Mouse (Mus musculus) ES-Bruce4 (cell line): ENCODE results near the gene Hist2h3c1. TPM values are rescaled to one million over a fixed set of nuclear protein-coding genes. Genes with fewer than 3 reads are reported as not detected.
A peak's percentile ranks its signal among the peaks of the same experiment; 100 is the strongest.

Experiments used
- H3K27ac ChIP-seq: 2 replicates; pipeline ENCODE4 v1.5.1; 2012; ENCODE audit warnings: low read length, inconsistent platforms; ENCODE audit not compliant: insufficient read depth
- H3K27me3 ChIP-seq: 2 replicates; pipeline ENCODE4 v1.6.1; 2012; ENCODE audit warnings: mild to moderate bottlenecking, low read length, inconsistent platforms; ENCODE audit not compliant: control insufficient read depth, poor library complexity, insufficient read depth, severe bottlenecking
- H3K36me3 ChIP-seq: 2 replicates; pipeline ENCODE4 v1.6.1; 2012; ENCODE audit warnings: inconsistent platforms, mild to moderate bottlenecking, low read length, moderate library complexity; ENCODE audit not compliant: control insufficient read depth, poor library complexity, insufficient read depth, severe bottlenecking
- H3K4me1 ChIP-seq: one replicate; pipeline ENCODE4 v1.8.1; 2011; ENCODE audit warnings: low read length; ENCODE audit not compliant: control insufficient read depth, insufficient read depth
- H3K4me3 ChIP-seq: 2 replicates; pipeline ENCODE4 v1.5.1; 2011; ENCODE audit warnings: low read depth, mild to moderate bottlenecking, low read length
- H3K9ac ChIP-seq: 2 replicates; pipeline ENCODE4 v1.6.1; 2012; ENCODE audit warnings: low read depth, mild to moderate bottlenecking, inconsistent platforms; ENCODE audit not compliant: poor library complexity, severe bottlenecking
- H3K9me3 ChIP-seq: replicated peaks from 2 replicates; pipeline ENCODE4 v1.6.1; 2012; ENCODE audit warnings: mild to moderate bottlenecking, low read length, inconsistent platforms; ENCODE audit not compliant: control insufficient read depth, poor library complexity, insufficient read depth, severe bottlenecking
- CTCF ChIP-seq: IDR thresholded peaks from one replicate; pipeline ENCODE4 v1.8.1; 2011; ENCODE audit warnings: low read depth, low read length
- EP300 ChIP-seq: IDR thresholded peaks from 2 replicates; pipeline ENCODE4 v1.6.1; 2011; ENCODE audit warnings: low read depth, low read length; ENCODE audit not compliant: insufficient read depth
- POLR2A ChIP-seq: IDR thresholded peaks from one replicate; pipeline ENCODE4 v1.8.1; 2011; ENCODE audit warnings: low read length; ENCODE audit not compliant: insufficient read depth
- polyA plus RNA-seq: library from polyadenylated mRNA; stranded (reverse); fragments of >200 nt; gene quantifications from 2 replicates; pipeline ENCODE4 v1.2.4, GENCODE M21; 2011; ENCODE audit warnings: low read depth; ENCODE audit not compliant: missing spikeins, insufficient read depth, insufficient read length

Hist2h3c1 gene
- polyA plus RNA-seq, 1 experiment: 1.3 TPM

GRCm38 (mm10) chr3:96254683-96255355 is 8.3 kb downstream of the Hist2h3c1 start:
- peak overlapping the region; percentile 16; the same call in 1 of the 2 replicates for H3K27ac ChIP-seq
- no peaks in the 10 kb centered on the region for H3K27me3 ChIP-seq
- no peaks in the 10 kb centered on the region for H3K4me1 ChIP-seq
- H3K36me3 ChIP-seq: no peaks in the 10 kb centered on the region
- H3K9ac ChIP-seq: peak overlapping the region; percentile 63
- no peak for TF ChIP-seq CTCF
- no peak for TF ChIP-seq POLR2A
- TF ChIP-seq EP300: peak; percentile 89
- no peaks in the 10 kb centered on the region for H3K9me3 ChIP-seq
- H3K4me3 ChIP-seq: peak overlapping the region; percentile 65

GRCm38 (mm10) chr3:96255926-96256593 is 9.6 kb downstream of the Hist2h3c1 start:
- Histone ChIP-seq H3K27ac (no peak overlapping the region), H3K27me3 (no peaks in the 10 kb centered on the region)
- no peak for TF ChIP-seq EP300
- no peak for TF ChIP-seq CTCF
- TF ChIP-seq POLR2A: no peak

GRCm38 (mm10) chr3:96257190-96257589 is 10.7 kb downstream of the Hist2h3c1 start:
- TF ChIP-seq EP300: no peak
- no peak for TF ChIP-seq POLR2A
- Histone ChIP-seq H3K27me3 (no peaks in the 10 kb centered on the region), H3K9me3 (no peaks in the 10 kb centered on the region), H3K36me3 (no peaks in the 10 kb centered on the region), H3K4me1 (no peaks in the 10 kb centered on the region), H3K27ac (no peak overlapping the region), H3K4me3 (no peak overlapping the region), H3K9ac (no peak overlapping the region)

More at GRCm38 (mm10) chr3:96255926-96256593, 9.6 kb downstream of the Hist2h3c1 start:
- H3K9me3 ChIP-seq: no peaks in the 10 kb centered on the region
- no peaks in the 10 kb centered on the region for H3K4me1 ChIP-seq
- H3K4me3 ChIP-seq: no peak overlapping the region
- 0 out of 2 replicates have a peak overlapping the region, but pooled peaks have one; percentile 63 for H3K9ac ChIP-seq
- no peaks in the 10 kb centered on the region for H3K36me3 ChIP-seq

- H3K9ac ChIP-seq: no peak overlapping the region
- H3K36me3 ChIP-seq: no peaks in the 10 kb centered on the region
- no peaks in the 10 kb centered on the region for H3K9me3 ChIP-seq
- H3K27me3 ChIP-seq: no peaks in the 10 kb centered on the region
- no peak for TF ChIP-seq EP300
- no peak for TF ChIP-seq CTCF
- no peak for TF ChIP-seq POLR2A
- H3K27ac ChIP-seq: no peak overlapping the region
- no peaks in the 10 kb centered on the region for H3K4me1 ChIP-seq
- no peak overlapping the region for H3K4me3 ChIP-seq
These were observed 13.7 kb downstream of the Hist2h3c1 start for GRCm38 (mm10) chr3:96260220-96260619.

GRCm38 (mm10) chr3:96261623-96262022 is 15.1 kb downstream of the Hist2h3c1 start:
- no peaks in the 10 kb centered on the region for H3K36me3 ChIP-seq
- no peak for TF ChIP-seq CTCF
- no peak for TF ChIP-seq EP300
- no peak for TF ChIP-seq POLR2A
- peak overlapping the region; percentile 96 for H3K9ac ChIP-seq
- H3K27ac ChIP-seq: peak overlapping the region; percentile 82
- peak overlapping the region; percentile 76 for H3K4me3 ChIP-seq
- H3K9me3 ChIP-seq: no peaks in the 10 kb centered on the region
- H3K27me3 ChIP-seq: no peaks in the 10 kb centered on the region
- no peaks in the 10 kb centered on the region for H3K4me1 ChIP-seq
